Mouse (Mus musculus) stomach, embryonic 14.5 days (tissue): ENCODE measurements around the gene Emb. TPM values are rescaled to one million over a fixed set of nuclear protein-coding genes. Genes with fewer than 3 reads are reported as not detected.

Experiments used
- ATAC-seq: fragments of 200-750 bp; cut with Nextera tagmentation; 2 replicates; pipeline ENCODE4 v1.8.0; 2017; ENCODE audit warnings: low read depth, moderate TSS enrichment; ENCODE audit not compliant: insufficient number of reproducible peaks, insufficient read depth, low FRiP score
- H3K27ac ChIP-seq: fragments of 300-500 bp; sonication (generic); 2 replicates; pipeline ENCODE4 v1.5.1; 2014; ENCODE audit warnings: mild to moderate bottlenecking, low read length, moderate library complexity, mixed read lengths
- H3K27me3 ChIP-seq: fragments of 300-500 bp; sonication (generic); 2 replicates; pipeline ENCODE4 v1.6.1; 2014; ENCODE audit warnings: low read length, control low read depth, mixed read lengths; ENCODE audit not compliant: control insufficient read depth, insufficient read depth
- H3K36me3 ChIP-seq: fragments of 300-500 bp; sonication (generic); 2 replicates; pipeline ENCODE4 v1.6.1; 2014; ENCODE audit warnings: mild to moderate bottlenecking, control low read depth, low read length, moderate library complexity, mixed read lengths; ENCODE audit not compliant: control insufficient read depth, insufficient read depth
- H3K4me1 ChIP-seq: fragments of 300-500 bp; sonication (generic); 2 replicates; pipeline ENCODE4 v1.6.1; 2014; ENCODE audit warnings: low read length, control low read depth, mixed read lengths; ENCODE audit not compliant: control insufficient read depth, insufficient read depth
- H3K4me2 ChIP-seq: fragments of 300-500 bp; sonication (generic); replicated peaks from 2 replicates; pipeline ENCODE4 v1.6.1; 2014; ENCODE audit warnings: low read depth, low read length, control low read depth
- H3K4me3 ChIP-seq: fragments of 300-500 bp; sonication (generic); 2 replicates; pipeline ENCODE4 v1.5.1; 2014; ENCODE audit warnings: low read depth, low read length, control low read depth
- H3K9ac ChIP-seq: fragments of 300-500 bp; sonication (generic); replicated peaks from 2 replicates; pipeline ENCODE4 v1.6.1; 2014; ENCODE audit warnings: low read depth, mild to moderate bottlenecking, control low read depth, low read length, moderate library complexity, mixed read lengths
- H3K9me3 ChIP-seq: fragments of 300-500 bp; sonication (generic); 2 replicates; pipeline ENCODE4 v1.6.1; 2016; ENCODE audit warnings: low read depth, low read length, control low read depth; ENCODE audit not compliant: control insufficient read depth
- WGBS: fragments of 180-500 bp; shearing (Covaris S2); extraction: QIAGEN DNeasy Blood & Tissue Kit; methylation state at CpG from one replicate; pipeline ENCODE4 v1.1.7; 2014; 5-methylcytosine and 5-hydroxymethylcytosine counted together
- polyA plus RNA-seq: library from polyadenylated mRNA; unstranded; fragments of >200 nt; fragmentation: Nextera tagmentation; extraction: Ambion mirVana; gene quantifications from 2 replicates; pipeline ENCODE4 v1.2.1, GENCODE M21; 2014

The Emb gene
- polyA plus RNA-seq, 1 experiment from 2014 or later, result 17.6 TPM

DNA sequence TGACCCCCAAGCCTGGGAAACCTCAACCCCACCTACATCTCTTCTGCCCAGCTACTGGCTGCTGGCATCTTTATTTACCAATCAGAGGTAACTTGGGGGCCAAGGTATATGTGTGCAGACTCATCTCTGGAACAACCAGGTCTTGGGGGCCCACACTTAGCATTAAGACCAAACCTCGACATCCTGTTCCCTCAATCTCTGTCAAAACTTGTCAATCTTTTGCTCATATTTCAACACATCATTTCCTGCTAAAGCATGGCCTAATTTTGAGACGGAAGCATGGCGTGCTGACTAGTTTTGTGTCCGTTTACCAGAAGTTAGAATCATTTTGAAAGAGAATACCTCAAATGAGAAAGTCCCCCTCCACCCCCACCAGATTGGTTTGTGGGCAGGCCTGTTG lies 52.4 kb downstream of the Emb start:
- 88% methylated on average over 4 of the region's 4 CpGs for WGBS
- Histone ChIP-seq H3K36me3 (no peaks in the 10 kb centered on the region), H3K4me2 (no peak overlapping the region), H3K27me3 (no peaks in the 10 kb centered on the region), H3K9ac (no peak overlapping the region), H3K4me1 (no peaks in the 10 kb centered on the region), H3K27ac (no peak overlapping the region), H3K9me3 (no peaks in the 10 kb centered on the region), H3K4me3 (no peak overlapping the region)
- ATAC-seq, result no peak

DNA sequence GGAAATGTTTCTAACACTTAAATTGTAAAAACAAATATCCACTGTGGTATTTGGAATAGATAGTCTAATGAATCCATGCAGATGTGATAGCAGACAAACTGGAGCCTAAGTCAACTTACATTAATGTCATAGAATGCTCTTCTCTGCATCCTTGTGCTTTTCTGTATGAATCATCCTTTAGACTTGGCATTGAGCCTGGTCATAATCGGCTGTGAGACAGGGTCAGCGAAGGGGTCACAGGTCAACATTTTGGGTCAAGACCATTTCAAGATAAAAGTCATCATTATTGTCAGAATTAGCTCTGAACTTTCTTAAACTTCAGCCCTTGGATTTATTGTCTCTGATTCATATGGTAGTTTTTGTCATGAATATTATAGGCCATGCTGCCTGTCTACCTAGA lies 57.8 kb downstream of the Emb start:
- Histone ChIP-seq H3K9ac (no peak overlapping the region), H3K27ac (no peak overlapping the region), H3K9me3 (no peaks in the 10 kb centered on the region), H3K27me3 (no peaks in the 10 kb centered on the region), H3K4me2 (no peak overlapping the region), H3K4me3 (no peak overlapping the region), H3K4me1 (no peaks in the 10 kb centered on the region), H3K36me3 (no peaks in the 10 kb centered on the region)
- 65% methylated on average over 2 of the region's 2 CpGs for WGBS
- ATAC-seq, result no peak

DNA sequence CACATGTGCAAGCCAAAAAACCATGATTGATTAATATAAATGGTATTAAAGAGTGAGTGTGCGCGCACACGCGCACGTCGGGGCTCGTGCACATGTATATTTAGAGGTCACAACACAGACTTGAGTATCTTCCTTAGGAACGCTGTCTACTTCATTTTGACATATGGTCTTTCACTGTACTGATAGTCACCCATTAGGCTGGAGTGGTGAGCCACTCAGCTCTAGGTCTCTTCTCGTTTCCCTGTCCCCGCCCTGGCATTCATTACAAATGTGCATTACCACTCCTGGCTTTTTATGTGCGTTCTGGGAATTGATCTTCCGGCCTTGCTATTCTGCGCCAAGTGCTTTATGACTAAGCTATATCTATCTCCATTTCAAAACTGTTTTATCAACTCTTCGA lies 59.6 kb downstream of the Emb start:
- 91% methylated on average over 14 of the region's 14 CpGs for WGBS
- H3K9me3 ChIP-seq, result no peaks in the 10 kb centered on the region
- H3K27ac ChIP-seq, result no peak overlapping the region
- H3K36me3 ChIP-seq, result no peaks in the 10 kb centered on the region
- no peak overlapping the region for H3K4me3 ChIP-seq
- ATAC-seq, result no peak
- no peak overlapping the region for H3K4me2 ChIP-seq
- no peaks in the 10 kb centered on the region for H3K4me1 ChIP-seq
- no peak overlapping the region for H3K9ac ChIP-seq
- H3K27me3 ChIP-seq, result no peaks in the 10 kb centered on the region

DNA sequence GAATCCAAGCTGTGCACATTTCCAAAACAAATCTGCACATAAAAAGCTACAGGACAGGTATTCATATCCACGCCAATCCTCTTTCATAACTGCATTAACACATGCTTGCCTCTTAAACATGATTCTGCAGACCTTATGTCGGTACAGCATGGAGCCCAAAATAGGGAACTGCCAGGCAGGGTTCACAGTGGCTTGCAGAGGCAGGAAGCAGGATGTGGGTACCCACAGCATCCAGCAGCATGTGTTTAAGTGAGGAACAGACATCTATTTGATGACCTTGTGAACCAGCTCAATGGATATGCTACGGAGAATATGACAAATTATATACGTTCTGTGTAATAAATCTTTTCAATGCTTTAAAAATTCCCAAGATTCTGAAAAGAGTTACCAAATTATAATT lies 75.7 kb downstream of the Emb start:
- ATAC-seq, result no peak
- H3K27ac ChIP-seq, result no peak overlapping the region
- H3K27me3 ChIP-seq, result no peaks in the 10 kb centered on the region
- H3K4me2 ChIP-seq, result no peak overlapping the region
- WGBS, result 58% methylated on average over 4 of the region's 4 CpGs
- no peak overlapping the region for H3K4me3 ChIP-seq
- no peak overlapping the region for H3K9ac ChIP-seq
- no peaks in the 10 kb centered on the region for H3K36me3 ChIP-seq
- H3K4me1 ChIP-seq, result no peaks in the 10 kb centered on the region
- H3K9me3 ChIP-seq, result no peaks in the 10 kb centered on the region

DNA sequence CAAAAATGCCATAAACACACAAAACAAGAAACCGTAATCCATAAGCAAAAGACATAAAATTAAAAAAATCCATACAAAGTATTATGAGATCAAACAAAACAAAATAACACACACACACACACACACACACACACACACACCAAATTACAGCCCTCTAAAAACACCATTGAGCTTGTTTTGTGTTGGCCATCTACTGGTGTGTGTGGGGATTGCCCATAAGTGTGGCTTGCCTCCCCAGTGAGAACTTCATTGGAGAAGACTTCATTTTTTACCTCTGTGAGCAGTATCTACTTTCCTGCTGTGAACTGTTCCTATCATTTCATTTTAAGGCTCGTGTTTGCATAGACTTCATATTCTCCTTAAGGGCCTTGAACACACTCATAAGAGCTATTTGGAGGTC lies 78.6 kb downstream of the Emb start:
- no peaks in the 10 kb centered on the region for H3K9me3 ChIP-seq
- 93% methylated on average over 2 of the region's 2 CpGs for WGBS
- no peaks in the 10 kb centered on the region for H3K4me1 ChIP-seq
- no peak overlapping the region for H3K9ac ChIP-seq
- H3K27me3 ChIP-seq, result no peaks in the 10 kb centered on the region
- no peak overlapping the region for H3K27ac ChIP-seq
- no peak overlapping the region for H3K4me3 ChIP-seq
- no peak for ATAC-seq
- H3K36me3 ChIP-seq, result no peaks in the 10 kb centered on the region
- H3K4me2 ChIP-seq, result no peak overlapping the region

DNA sequence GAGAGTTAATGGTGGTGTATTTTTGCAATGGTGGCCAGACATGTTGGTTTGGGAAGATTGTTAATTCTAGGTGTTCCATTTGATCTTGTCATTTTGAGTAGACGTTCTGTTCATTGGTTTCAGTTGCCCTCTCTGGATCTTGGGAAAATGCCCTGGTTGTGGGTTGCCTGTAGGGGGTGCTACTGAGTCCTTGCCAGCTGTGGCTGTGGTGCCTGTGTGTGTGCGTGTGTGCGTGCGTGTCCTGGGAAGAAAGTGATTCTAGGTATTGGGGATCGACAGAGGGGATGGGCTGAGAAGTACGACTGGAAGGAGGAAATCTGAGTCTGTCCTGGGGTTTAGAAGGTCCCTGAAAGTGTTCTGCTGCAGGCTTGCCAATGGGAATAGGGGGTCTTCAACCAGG lies 79.1 kb downstream of the Emb start:
- H3K4me3 ChIP-seq, result no peak overlapping the region
- 92% methylated on average over 6 of the region's 6 CpGs for WGBS

DNA sequence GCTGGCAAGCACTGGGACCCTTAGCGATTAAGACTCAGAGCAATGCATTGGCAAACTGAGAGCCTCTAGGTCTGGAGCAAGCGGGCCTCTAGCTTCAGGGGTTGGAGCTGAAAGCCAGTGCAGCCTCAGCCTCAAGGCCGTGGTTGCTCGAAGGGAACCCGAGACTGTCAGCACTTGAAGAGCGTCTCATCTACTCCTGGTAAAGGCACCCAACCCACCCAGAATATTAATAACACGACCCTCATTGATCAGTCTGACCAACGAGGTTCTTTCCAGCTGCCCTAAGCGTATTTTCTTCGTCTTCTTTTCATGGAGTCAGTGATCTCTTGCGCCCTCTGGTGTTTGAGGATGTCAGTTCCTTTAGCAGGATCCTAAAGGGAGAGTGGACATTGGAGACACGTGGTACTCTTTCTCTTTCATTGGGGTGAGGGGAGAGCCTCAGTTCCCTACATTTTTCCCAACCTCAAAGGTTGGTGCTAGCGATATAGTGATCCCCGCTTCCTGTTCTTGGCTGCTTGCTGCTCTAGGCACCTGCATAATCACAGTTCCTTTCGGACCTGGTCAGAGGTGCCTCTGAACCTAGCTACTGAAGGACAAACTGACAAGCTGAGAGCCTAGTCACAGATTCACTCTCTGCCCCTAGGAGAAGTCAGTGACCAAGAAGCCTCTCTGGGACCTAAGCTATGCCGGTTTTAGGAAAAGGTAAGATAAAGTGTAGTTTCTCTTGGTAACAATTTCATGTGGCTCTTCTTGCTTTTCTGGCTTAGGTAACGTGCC lies 81.3 kb downstream of the Emb start:
- Histone ChIP-seq H3K27me3 (no peaks in the 10 kb centered on the region), H3K36me3 (no peaks in the 10 kb centered on the region), H3K27ac (no peak overlapping the region), H3K9ac (no peak overlapping the region), H3K4me2 (peak overlapping the region; percentile 32), H3K4me3 (no peak overlapping the region), H3K4me1 (no peaks in the 10 kb centered on the region), H3K9me3 (no peaks in the 10 kb centered on the region; the same call in 1 of the 2 replicates)
- 31% methylated on average over 17 of the region's 17 CpGs for WGBS
- peak; percentile 63; the same call in 1 of the 2 replicates for ATAC-seq

More for the DNA sequence above, 79.1 kb downstream of the Emb start:
- H3K9ac ChIP-seq, result no peak overlapping the region
- H3K4me2 ChIP-seq, result no peak overlapping the region
- H3K4me1 ChIP-seq, result no peaks in the 10 kb centered on the region
- no peak overlapping the region for H3K27ac ChIP-seq
- no peaks in the 10 kb centered on the region for H3K27me3 ChIP-seq
- H3K36me3 ChIP-seq, result no peaks in the 10 kb centered on the region
- H3K9me3 ChIP-seq, result no peaks in the 10 kb centered on the region
- no peak for ATAC-seq

DNA sequence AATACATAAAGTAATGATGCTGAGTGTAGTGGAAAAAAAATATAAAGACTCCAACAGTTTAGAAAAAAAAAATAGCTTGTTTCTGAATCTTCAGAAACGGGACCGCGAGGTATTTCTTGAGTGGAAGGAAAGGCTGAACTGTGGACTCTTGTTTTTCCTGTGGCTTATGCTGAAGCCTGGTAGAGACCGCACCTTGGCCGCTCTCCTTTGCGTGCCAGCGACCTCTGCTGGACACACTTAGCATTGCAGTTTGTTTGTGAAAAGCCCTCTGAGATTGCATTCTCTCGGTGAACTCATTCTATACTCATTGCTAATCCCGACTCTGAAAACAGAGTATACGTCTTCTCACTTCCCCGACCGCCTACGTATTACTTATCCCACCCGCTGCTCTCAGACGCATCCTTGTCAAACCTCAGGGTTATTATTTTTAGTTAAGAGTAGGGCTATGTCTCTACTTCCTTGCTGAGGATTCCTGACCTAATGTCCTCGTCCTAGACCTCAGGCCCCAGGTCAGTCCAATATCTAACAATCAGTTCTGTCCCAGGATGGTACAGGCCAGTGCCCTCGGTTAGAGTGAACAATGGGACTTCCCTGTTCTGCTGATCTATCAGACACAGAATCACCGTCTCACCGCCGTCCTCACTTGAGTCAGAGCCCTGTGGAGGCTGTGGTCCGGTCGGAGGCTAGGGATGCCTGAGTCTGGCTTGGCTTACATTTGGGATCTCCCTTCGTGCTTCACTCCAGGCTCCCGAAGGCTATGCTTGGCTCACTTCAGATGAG lies 103.3 kb downstream of the Emb start:
- Histone ChIP-seq H3K9me3 (no peaks in the 10 kb centered on the region), H3K27ac (no peak overlapping the region), H3K36me3 (no peaks in the 10 kb centered on the region), H3K4me1 (no peaks in the 10 kb centered on the region), H3K9ac (no peak overlapping the region), H3K27me3 (no peaks in the 10 kb centered on the region), H3K4me2 (peak overlapping the region; percentile 27; the same call in 1 of the 2 replicates), H3K4me3 (no peak overlapping the region)
- WGBS, result 29% methylated on average over 24 of the region's 24 CpGs
- no peak for ATAC-seq
